Mouse (Mus musculus) intestine, embryonic 14.5 days (tissue): Measurements from ENCODE around the gene Psg22. TPM values are rescaled to one million over a fixed set of nuclear protein-coding genes. Genes with fewer than 3 reads are reported as not detected.
"Not testable (repeated sequence)": the region's sequence is repeated elsewhere in the genome, so short reads cannot be mapped to it uniquely, and the experiment has no call there.

Experiments
- ATAC-seq: fragments of 200-750 bp; cut with Nextera tagmentation; replicated peaks from 2 replicates; pipeline ENCODE4 v1.8.0; 2017; ENCODE audit warnings: low read depth, moderate number of reproducible peaks, moderate TSS enrichment, moderate library complexity; ENCODE audit not compliant: low FRiP score, low TSS enrichment
- DNase-seq: peaks from one replicate; pipeline ENCODE4 v3.0.0-alpha.2; 2018; ENCODE audit warnings: low spot score
- H3K27ac ChIP-seq: fragments of 300-500 bp; sonication (generic); 2 replicates; pipeline ENCODE4 v1.5.1; 2014; ENCODE audit warnings: low read depth, mild to moderate bottlenecking, control low read depth
- H3K27me3 ChIP-seq: fragments of 300-500 bp; sonication (generic); replicated peaks from 2 replicates; pipeline ENCODE4 v1.6.1; 2014; ENCODE audit warnings: low read length, control low read depth; ENCODE audit not compliant: control insufficient read depth, insufficient read depth
- H3K36me3 ChIP-seq: fragments of 300-500 bp; sonication (generic); 2 replicates; pipeline ENCODE4 v1.6.1; 2014; ENCODE audit warnings: low read length, control low read depth; ENCODE audit not compliant: control insufficient read depth, insufficient read depth
- H3K4me1 ChIP-seq: fragments of 300-500 bp; sonication (generic); replicated peaks from 2 replicates; pipeline ENCODE4 v1.6.1; 2014; ENCODE audit warnings: low read length, control low read depth, mixed read lengths; ENCODE audit not compliant: control insufficient read depth, insufficient read depth
- H3K4me2 ChIP-seq: fragments of 300-500 bp; sonication (generic); 2 replicates; pipeline ENCODE4 v1.6.1; 2014; ENCODE audit warnings: low read length
- H3K4me3 ChIP-seq: fragments of 300-500 bp; sonication (generic); 2 replicates; pipeline ENCODE4 v1.5.1; 2014; ENCODE audit warnings: low read depth, low read length, control low read depth, mixed read lengths
- H3K9ac ChIP-seq: fragments of 300-500 bp; sonication (generic); 2 replicates; pipeline ENCODE4 v1.6.1; 2014; ENCODE audit warnings: mild to moderate bottlenecking, low read length
- H3K9me3 ChIP-seq: fragments of 300-500 bp; sonication (generic); 2 replicates; pipeline ENCODE4 v1.6.1; 2016; ENCODE audit warnings: low read length, control low read depth; ENCODE audit not compliant: control insufficient read depth
- WGBS: fragments of 180-500 bp; shearing (Covaris S2); extraction: QIAGEN DNeasy Blood & Tissue Kit; methylation state at CpG from one replicate; pipeline ENCODE4 v1.1.7; 2014; 5-methylcytosine and 5-hydroxymethylcytosine counted together
- polyA plus RNA-seq: library from polyadenylated mRNA; unstranded; fragments of >200 nt; fragmentation: Nextera tagmentation; extraction: Ambion mirVana; gene quantifications from 2 replicates; pipeline ENCODE4 v1.2.1, GENCODE M21; 2014

Gene Psg22
- polyA plus RNA-seq: not detected in 2 replicates

- no peak within 1 kb of the TSS for H3K27ac ChIP-seq
- no peak within 1 kb of the TSS for H3K4me3 ChIP-seq
- H3K27me3 ChIP-seq: no peaks in the 10 kb centered on the region
- WGBS: 54% methylated on average over 2 of the region's 2 CpGs
- no peaks in the 10 kb centered on the region for H3K36me3 ChIP-seq
- H3K9ac ChIP-seq: no peak within 1 kb of the TSS
- no peaks in the 10 kb centered on the region for H3K4me1 ChIP-seq
- no peak within 1 kb of the TSS for H3K4me2 ChIP-seq
- DNase-seq: peak; percentile 20
- ATAC-seq: no peak
- H3K9me3 ChIP-seq: no peaks in the 10 kb centered on the region
Measured at GRCm38 (mm10) chr7:18717790-18718189, at the start of gene Psg22. TSS of gene Psg22 (plus strand) at chr7:18718090.

GRCm38 (mm10) chr7:18679772-18680171 is 38.1 kb upstream of the Psg22 start:
- Histone ChIP-seq H3K9ac (no peak overlapping the region), H3K36me3 (no peaks in the 10 kb centered on the region)

GRCm38 (mm10) chr7:18685586-18685985 is 32.3 kb upstream of the Psg22 start:
- Histone ChIP-seq H3K4me1 (no peaks in the 10 kb centered on the region), H3K36me3 (no peaks in the 10 kb centered on the region), H3K9ac (no peak overlapping the region), H3K27me3 (no peaks in the 10 kb centered on the region), H3K4me3 (no peak overlapping the region), H3K27ac (no peak overlapping the region), H3K4me2 (no peak overlapping the region), H3K9me3 (no peaks in the 10 kb centered on the region)
- no peak for ATAC-seq
- DNase-seq: no peak

More at GRCm38 (mm10) chr7:18679772-18680171, 38.1 kb upstream of the Psg22 start:
- ATAC-seq (no peak), DNase-seq (peak; percentile 61)
- no peak overlapping the region for H3K27ac ChIP-seq
- WGBS: 37% methylated on average over 2 of the region's 2 CpGs
- no peaks in the 10 kb centered on the region for H3K27me3 ChIP-seq
- H3K9me3 ChIP-seq: no peaks in the 10 kb centered on the region
- H3K4me1 ChIP-seq: no peaks in the 10 kb centered on the region
- no peak overlapping the region for H3K4me3 ChIP-seq
- H3K4me2 ChIP-seq: no peak overlapping the region

- ATAC-seq (no peak), DNase-seq (no peak)
- no peaks in the 10 kb centered on the region for H3K4me1 ChIP-seq
- no peak within 1 kb of the TSS for H3K9ac ChIP-seq
- H3K27me3 ChIP-seq: no peaks in the 10 kb centered on the region
- H3K27ac ChIP-seq: no peak within 1 kb of the TSS
- no peak within 1 kb of the TSS for H3K4me2 ChIP-seq
- 69% methylated on average over 2 of the region's 2 CpGs for WGBS
- no peak within 1 kb of the TSS for H3K4me3 ChIP-seq
- H3K36me3 ChIP-seq: no peaks in the 10 kb centered on the region
- H3K9me3 ChIP-seq: no peaks in the 10 kb centered on the region
Measured at GRCm38 (mm10) chr7:18686085-18686484, 31.8 kb upstream of the Psg22 start, which contains the start of gene Psg20. TSS of gene Psg20 (minus strand) at chr7:18686185.

- not testable (repeated sequence) for H3K27ac ChIP-seq, H3K36me3 ChIP-seq, H3K9me3 ChIP-seq, H3K4me3 ChIP-seq, H3K4me1 ChIP-seq, H3K4me2 ChIP-seq, H3K9ac ChIP-seq, DNase-seq, ATAC-seq, H3K27me3 ChIP-seq
- 72% methylated on average over 4 of the region's 4 CpGs for WGBS
Measured at GRCm38 (mm10) chr7:18710331-18710730, 7.6 kb upstream of the Psg22 start.

GRCm38 (mm10) chr7:18710846-18711245 is 7.0 kb upstream of the Psg22 start:
- H3K4me3 ChIP-seq: no peak overlapping the region
- no peak for DNase-seq
- H3K4me2 ChIP-seq: no peak overlapping the region
- ATAC-seq: no peak
- no peak overlapping the region for H3K27ac ChIP-seq
- H3K9ac ChIP-seq: no peak overlapping the region
- WGBS: 59% methylated on average over 1 of the region's 1 CpGs
- no peaks in the 10 kb centered on the region for H3K4me1 ChIP-seq
- H3K9me3 ChIP-seq: no peaks in the 10 kb centered on the region
- no peaks in the 10 kb centered on the region for H3K27me3 ChIP-seq
- H3K36me3 ChIP-seq: no peaks in the 10 kb centered on the region

- Histone ChIP-seq H3K4me3 (no peak overlapping the region), H3K4me1 (no peaks in the 10 kb centered on the region), H3K9me3 (no peaks in the 10 kb centered on the region), H3K27ac (no peak overlapping the region), H3K4me2 (no peak overlapping the region), H3K27me3 (no peaks in the 10 kb centered on the region), H3K36me3 (no peaks in the 10 kb centered on the region), H3K9ac (no peak overlapping the region)
- no peak for ATAC-seq
- WGBS: 63% methylated on average over 4 of the region's 4 CpGs
- DNase-seq: peak; percentile 27
Measured at GRCm38 (mm10) chr7:18715546-18715945, 2.3 kb upstream of the Psg22 start.

- WGBS: 81% methylated on average over 6 of the region's 6 CpGs
- no peak for ATAC-seq
Measured at GRCm38 (mm10) chr7:18724001-18724400, 6.1 kb downstream of the Psg22 start.

GRCm38 (mm10) chr7:18725931-18726330 is 8.0 kb downstream of the Psg22 start:
- H3K4me3 ChIP-seq, ATAC-seq, H3K4me1 ChIP-seq, H3K36me3 ChIP-seq, H3K27ac ChIP-seq, H3K4me2 ChIP-seq, H3K27me3 ChIP-seq, H3K9ac ChIP-seq, H3K9me3 ChIP-seq: not testable (repeated sequence)
- DNase-seq: peak; percentile 6

More at GRCm38 (mm10) chr7:18724001-18724400, 6.1 kb downstream of the Psg22 start:
- Histone ChIP-seq H3K9me3 (no peaks in the 10 kb centered on the region), H3K27me3 (no peaks in the 10 kb centered on the region), H3K4me2 (no peak overlapping the region), H3K4me3 (no peak overlapping the region), H3K27ac (no peak overlapping the region), H3K36me3 (no peaks in the 10 kb centered on the region), H3K4me1 (no peaks in the 10 kb centered on the region), H3K9ac (no peak overlapping the region)
- DNase-seq: no peak
